In the genomic region with DNA sequence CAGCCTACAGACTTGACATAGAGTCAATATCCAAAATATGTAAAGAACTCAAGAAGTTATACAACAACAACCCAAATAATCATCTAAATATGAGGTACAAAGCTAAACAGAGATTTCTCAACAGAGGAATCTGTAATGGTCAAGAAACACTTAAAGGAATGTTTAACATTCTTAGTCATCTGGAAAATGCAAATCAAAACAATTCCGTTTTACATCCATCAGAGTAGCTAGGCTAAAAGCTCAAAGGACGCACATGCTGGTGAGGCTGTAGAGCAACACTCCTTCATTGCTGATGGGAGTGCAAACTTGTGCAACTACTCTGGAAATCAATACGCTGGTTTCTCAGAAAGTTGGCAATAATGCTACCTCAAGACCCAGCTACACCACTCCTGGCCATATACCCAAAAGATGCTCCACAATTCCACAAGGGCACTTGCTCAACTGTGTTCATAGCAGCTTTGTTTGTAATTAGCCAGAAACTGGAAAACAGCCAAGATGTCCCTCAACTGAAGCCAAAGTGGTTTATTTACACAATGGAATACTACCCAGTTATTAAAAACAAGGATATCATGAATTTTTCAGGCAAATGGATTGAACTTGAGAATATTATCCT, we compare ENCODE assay signal across 17 mouse cellular contexts. TPM values are rescaled to one million over a fixed set of nuclear protein-coding genes. Genes with fewer than 3 reads are reported as not detected.
DNase-seq lines count a peak whose midpoint lies in the region; ATAC-seq and TF ChIP-seq lines count a peak whose summit lies in the region.
"Had no signal": no experiment of that assay in that cellular context is flagged by ENCODE, and none has a peak within 500 bp of the region (broad histone marks: within the 10 kb centered on the region; RNA-seq: fewer than 3 reads in every experiment).

No protein-coding gene starts in this region.

- H3K27ac ChIP-seq in intestine, embryonic 16.5 days (ENCODE audit: low read length): no peak overlapping the region
- no peak overlapping the region for H3K27ac ChIP-seq in intestine, embryonic 15.5 days
- peak overlapping the region; percentile 10; the same call in 1 of the 2 replicates for H3K27ac ChIP-seq in lung, embryonic 16.5 days (ENCODE audit: low read length)
- H3K27ac ChIP-seq in hindbrain, postnatal 0 days: no peak overlapping the region
- H3K27ac ChIP-seq in cerebellum, adult 2 months (ENCODE audit: insufficient read depth, low read length): no peak overlapping the region
- H3K27ac ChIP-seq: embryonic facial prominence, embryonic 12.5 days; hindbrain, embryonic 14.5 days; liver, embryonic 13.5 days had no signal

- H3K4me1 ChIP-seq in intestine, embryonic 16.5 days (ENCODE audit: control insufficient read depth, insufficient read depth, low read length): 0 out of 2 replicates have a peak, but pooled peaks cover 5% of the 10 kb centered on the region
- H3K4me1 ChIP-seq in intestine, embryonic 15.5 days (replicated peaks): 0 out of 2 replicates have a peak, but pooled peaks cover 4% of the 10 kb centered on the region
- H3K4me1 ChIP-seq in lung, embryonic 16.5 days (replicated peaks; ENCODE audit: control insufficient read depth, insufficient read depth, low read length): peaks cover 5% of the 10 kb centered on the region; the same call in 1 of the 2 replicates
- no peaks in the 10 kb centered on the region for H3K4me1 ChIP-seq in hindbrain, postnatal 0 days (ENCODE audit: insufficient read depth, low read length)
- H3K4me1 ChIP-seq in cerebellum, adult 2 months (ENCODE audit: control insufficient read depth, insufficient read depth, low read length): no peaks in the 10 kb centered on the region
- H3K4me1 ChIP-seq: embryonic facial prominence, embryonic 12.5 days had no signal

- WGBS in intestine, embryonic 16.5 days: 72% methylated on average over 3 of the region's 3 CpGs
- 68% methylated on average over 3 of the region's 3 CpGs for WGBS in intestine, embryonic 15.5 days
- 61% methylated on average over 3 of the region's 3 CpGs for WGBS in lung, embryonic 16.5 days
- WGBS in hindbrain, postnatal 0 days: 85% methylated on average over 3 of the region's 3 CpGs
- WGBS in cerebellum, adult 2 months: 63% methylated on average over 3 of the region's 3 CpGs

- no peaks in the 10 kb centered on the region for H3K27me3 ChIP-seq in intestine, embryonic 16.5 days (replicated peaks; ENCODE audit: control insufficient read depth, insufficient read depth, low read length)
- H3K27me3 ChIP-seq in intestine, embryonic 15.5 days (replicated peaks): no peaks in the 10 kb centered on the region
- H3K27me3 ChIP-seq in lung, embryonic 16.5 days (ENCODE audit: control insufficient read depth, insufficient read depth, low read depth, low read length): no peaks in the 10 kb centered on the region
- H3K27me3 ChIP-seq in hindbrain, postnatal 0 days (ENCODE audit: insufficient read depth, low read length): no peaks in the 10 kb centered on the region
- no peaks in the 10 kb centered on the region for H3K27me3 ChIP-seq in cerebellum, adult 2 months (ENCODE audit: control insufficient read depth, insufficient read depth, low read length)
- H3K27me3 ChIP-seq: embryonic facial prominence, embryonic 12.5 days; liver, embryonic 13.5 days had no signal

- peak; percentile 23; the same call in 1 of the 2 replicates for ATAC-seq in intestine, embryonic 16.5 days
- no peak for ATAC-seq in intestine, embryonic 15.5 days
- peak; percentile 60; the same call in 1 of the 2 replicates for ATAC-seq in lung, embryonic 16.5 days (ENCODE audit: low read depth)
- ATAC-seq in hindbrain, postnatal 0 days: no peak
- ATAC-seq: activated CD4-positive, CD25-positive, alpha-beta regulatory T cell, adult 4 months had no signal

- H3K36me3 ChIP-seq in intestine, embryonic 16.5 days (ENCODE audit: control insufficient read depth, insufficient read depth, low read length): no peaks in the 10 kb centered on the region
- H3K36me3 ChIP-seq in intestine, embryonic 15.5 days: no peaks in the 10 kb centered on the region
- no peaks in the 10 kb centered on the region for H3K36me3 ChIP-seq in lung, embryonic 16.5 days (ENCODE audit: control insufficient read depth, insufficient read depth, low read length)
- no peaks in the 10 kb centered on the region for H3K36me3 ChIP-seq in hindbrain, postnatal 0 days (ENCODE audit: insufficient read depth, low read length)
- H3K36me3 ChIP-seq: embryonic facial prominence, embryonic 12.5 days; liver, embryonic 13.5 days had no signal

- H3K4me3 ChIP-seq in intestine, embryonic 16.5 days (ENCODE audit: low read length): no peak overlapping the region
- no peak overlapping the region for H3K4me3 ChIP-seq in intestine, embryonic 15.5 days (replicated peaks)
- no peak overlapping the region for H3K4me3 ChIP-seq in lung, embryonic 16.5 days (ENCODE audit: low read length)
- H3K4me3 ChIP-seq in hindbrain, postnatal 0 days (ENCODE audit: low read length): no peak overlapping the region
- no peak overlapping the region for H3K4me3 ChIP-seq in cerebellum, adult 2 months (replicated peaks; ENCODE audit: insufficient read depth, low read depth, low read length)
- H3K4me3 ChIP-seq: embryonic facial prominence, embryonic 12.5 days; liver, embryonic 13.5 days had no signal

- no peak overlapping the region for H3K9ac ChIP-seq in intestine, embryonic 16.5 days (ENCODE audit: low read depth, low read length)
- no peak overlapping the region for H3K9ac ChIP-seq in intestine, embryonic 15.5 days
- H3K9ac ChIP-seq in lung, embryonic 16.5 days (ENCODE audit: low read length): no peak overlapping the region
- no peak overlapping the region for H3K9ac ChIP-seq in hindbrain, postnatal 0 days (replicated peaks; ENCODE audit: low read length)
- H3K9ac ChIP-seq: embryonic facial prominence, embryonic 12.5 days; hindbrain, embryonic 14.5 days; liver, embryonic 13.5 days had no signal

- TF ChIP-seq POLR2A in cerebellum, adult 2 months (IDR thresholded peaks at IDR 0.05; ENCODE audit: borderline replicate concordance, insufficient read depth, low read length): no peak

- TF ChIP-seq CTCF in hindbrain, postnatal 0 days (IDR thresholded peaks at IDR 0.05; ENCODE audit: low read depth): no peak
- TF ChIP-seq CTCF in cerebellum, adult 2 months (IDR thresholded peaks at IDR 0.05; ENCODE audit: borderline replicate concordance, insufficient read depth, low read depth, low read length): no peak

- DNase-seq in retina, postnatal 1 day: peak; percentile 29
- DNase-seq in retina, embryonic 14.5 days (ENCODE audit: low spot score): no peak
- DNase-seq in hindbrain, postnatal 0 days (ENCODE audit: low spot score): no peak
- no peak for DNase-seq in cerebellum, adult 2 months
- DNase-seq: cerebellum, adult 11-12 months; liver, embryonic 13.5 days had no signal

- no peaks in the 10 kb centered on the region for H3K9me3 ChIP-seq in intestine, embryonic 16.5 days (ENCODE audit: control insufficient read depth, low read length)
- no peaks in the 10 kb centered on the region for H3K9me3 ChIP-seq in intestine, embryonic 15.5 days
- H3K9me3 ChIP-seq in lung, embryonic 16.5 days (ENCODE audit: control insufficient read depth, low read length): no peaks in the 10 kb centered on the region
- no peaks in the 10 kb centered on the region for H3K9me3 ChIP-seq in hindbrain, postnatal 0 days (ENCODE audit: low read length)
- H3K9me3 ChIP-seq: embryonic facial prominence, embryonic 12.5 days; liver, embryonic 13.5 days had no signal

- H3K4me2 ChIP-seq in intestine, embryonic 16.5 days (ENCODE audit: low read depth, low read length): no peak overlapping the region
- no peak overlapping the region for H3K4me2 ChIP-seq in intestine, embryonic 15.5 days (replicated peaks)
- no peak overlapping the region for H3K4me2 ChIP-seq in lung, embryonic 16.5 days (ENCODE audit: low read depth, low read length)
- H3K4me2 ChIP-seq in hindbrain, postnatal 0 days (ENCODE audit: low read depth, low read length): no peak overlapping the region
- H3K4me2 ChIP-seq: embryonic facial prominence, embryonic 12.5 days; hindbrain, embryonic 14.5 days; liver, embryonic 13.5 days had no signal

RNA-seq across cellular contexts. Expression of a gene that starts 41.9 kb away (rescaled TPM):
- 1.0 and 1.2 TPM in 2 replicates for polyA plus RNA-seq in intestine, embryonic 16.5 days (2015; fragmentation: Nextera tagmentation; extraction: Ambion mirVana)
- 0.80 and 0.90 TPM in 2 replicates for polyA plus RNA-seq in intestine, embryonic 15.5 days (2015; fragmentation: Nextera tagmentation; extraction: Ambion mirVana)
- polyA plus RNA-seq in lung, embryonic 16.5 days (2015; fragmentation: Nextera tagmentation; extraction: Ambion mirVana): 2.0 and 2.3 TPM in 2 replicates
- total RNA-seq in hindbrain, postnatal 0 days (2014; rRNA removed): 10.0 and 10.5 TPM in 2 replicates
- polyA plus RNA-seq in hindbrain, postnatal 0 days (2015; fragmentation: Nextera tagmentation; extraction: Ambion mirVana): 0.24 TPM in 1 of 2 replicates, not detected in the other
- polyA plus RNA-seq in cerebellum, adult 2 months (2012; rRNA removed): 12.2 and 14.9 TPM in 2 replicates
- polyA plus RNA-seq: midbrain, postnatal 0 days; neural tube, embryonic 11.5 days had no signal

RNA-seq across cellular contexts. Expression of a gene that starts 52.9 kb away (rescaled TPM):
- polyA plus RNA-seq in intestine, embryonic 16.5 days (2015; fragmentation: Nextera tagmentation; extraction: Ambion mirVana): 0.24 and 0.37 TPM in 2 replicates
- polyA plus RNA-seq in intestine, embryonic 15.5 days (2015; fragmentation: Nextera tagmentation; extraction: Ambion mirVana): 0.19 and 0.28 TPM in 2 replicates
- polyA plus RNA-seq in lung, embryonic 16.5 days (2015; fragmentation: Nextera tagmentation; extraction: Ambion mirVana): 0.09 and 0.18 TPM in 2 replicates
- not detected in 2 replicates for total RNA-seq in hindbrain, postnatal 0 days (2014; rRNA removed)
- polyA plus RNA-seq in hindbrain, postnatal 0 days (2015; fragmentation: Nextera tagmentation; extraction: Ambion mirVana): not detected in 2 replicates
- polyA plus RNA-seq in cerebellum, adult 2 months (2012; rRNA removed): 0.07 and 0.14 TPM in 2 replicates
- total RNA-seq: layer of hippocampus, postnatal 10 days; left cerebral cortex, postnatal 36 days; midbrain, postnatal 0 days had no signal
- polyA plus RNA-seq: embryonic facial prominence, embryonic 12.5 days; heart, postnatal 0 days; hindbrain, embryonic 14.5 days; midbrain, postnatal 0 days; neural tube, embryonic 11.5 days had no signal

Comparison
In these comparisons a context has a peak if more than half of its experiments do, and no peak if none do; other contexts are left out.
1. ATAC-seq: peak in intestine, embryonic 16.5 days (single experiment) and lung, embryonic 16.5 days (single experiment); none in intestine, embryonic 15.5 days (single experiment) and hindbrain, postnatal 0 days (single experiment).